Mouse (Mus musculus): ENCODE data around the gene Birc6. TPM values are rescaled to one million over a fixed set of nuclear protein-coding genes. Genes with fewer than 3 reads are reported as not detected.

Birc6 gene
- total RNA-seq (2014; fragmentation: Nextera tagmentation) = 147 and 149 TPM in 2 replicates
- total RNA-seq (2017) = 159 and 167 TPM in 2 replicates

GRCm38 (mm10) chr17:74527729-74528607 lies at the start of gene Birc6:
Gene Birc6, plus strand, starts transcription at chr17:74528295.
- ATAC-seq (replicated peaks; ENCODE audit: low FRiP score, low TSS enrichment, poor library complexity, severe bottlenecking) = peak; percentile 92

GRCm38 (mm10) chr17:74480361-74481069 lies 47.6 kb upstream of the Birc6 start:
- no peak for ATAC-seq (replicated peaks; ENCODE audit: low FRiP score, low TSS enrichment, poor library complexity, severe bottlenecking)

GRCm38 (mm10) chr17:74489024-74489900 lies 38.8 kb upstream of the Birc6 start, which contains the start of gene Yipf4:
Gene Yipf4, plus strand, starts transcription at chr17:74489493.
- peak; percentile 98 for ATAC-seq (replicated peaks; ENCODE audit: low FRiP score, low TSS enrichment, poor library complexity, severe bottlenecking)

- no peak for ATAC-seq (replicated peaks; ENCODE audit: low FRiP score, low TSS enrichment, poor library complexity, severe bottlenecking)
These were observed 38.2 kb upstream of the Birc6 start for GRCm38 (mm10) chr17:74489901-74490220.

- ATAC-seq (replicated peaks; ENCODE audit: low FRiP score, low TSS enrichment, poor library complexity, severe bottlenecking) = peak; percentile 77
These were observed 36.5 kb upstream of the Birc6 start for GRCm38 (mm10) chr17:74491565-74491964.

GRCm38 (mm10) chr17:74500204-74500603 lies 27.9 kb upstream of the Birc6 start:
- ATAC-seq (replicated peaks; ENCODE audit: low FRiP score, low TSS enrichment, poor library complexity, severe bottlenecking) = no peak

GRCm38 (mm10) chr17:74501085-74501484 lies 27.0 kb upstream of the Birc6 start:
- ATAC-seq (replicated peaks; ENCODE audit: low FRiP score, low TSS enrichment, poor library complexity, severe bottlenecking) = no peak

- ATAC-seq (replicated peaks; ENCODE audit: low FRiP score, low TSS enrichment, poor library complexity, severe bottlenecking) = no peak
These were observed 20.2 kb upstream of the Birc6 start for GRCm38 (mm10) chr17:74507934-74508333.

- peak; percentile 65; the same call in 1 of the 2 replicates for ATAC-seq (replicated peaks; ENCODE audit: low FRiP score, low TSS enrichment, poor library complexity, severe bottlenecking)
These were observed 19.5 kb upstream of the Birc6 start for GRCm38 (mm10) chr17:74508600-74508999.

- ATAC-seq (replicated peaks; ENCODE audit: low FRiP score, low TSS enrichment, poor library complexity, severe bottlenecking) = no peak
These were observed 15.8 kb upstream of the Birc6 start for GRCm38 (mm10) chr17:74512308-74512707.

GRCm38 (mm10) chr17:74522797-74523723 lies 5.0 kb upstream of the Birc6 start:
- no peak for ATAC-seq (replicated peaks; ENCODE audit: low FRiP score, low TSS enrichment, poor library complexity, severe bottlenecking)

- ATAC-seq (replicated peaks; ENCODE audit: low FRiP score, low TSS enrichment, poor library complexity, severe bottlenecking) = no peak
These were observed 2.0 kb upstream of the Birc6 start for GRCm38 (mm10) chr17:74526117-74526516.

- ATAC-seq (replicated peaks; ENCODE audit: low FRiP score, low TSS enrichment, poor library complexity, severe bottlenecking) = no peak
These were observed 1.1 kb upstream of the Birc6 start for GRCm38 (mm10) chr17:74526806-74527653.

- peak; percentile 9; the same call in 1 of the 2 replicates for ATAC-seq (replicated peaks; ENCODE audit: low FRiP score, low TSS enrichment, poor library complexity, severe bottlenecking)
These were observed 795 bp downstream of the Birc6 start for GRCm38 (mm10) chr17:74528648-74529532.

- no peak for ATAC-seq (replicated peaks; ENCODE audit: low FRiP score, low TSS enrichment, poor library complexity, severe bottlenecking)
These were observed 1.4 kb downstream of the Birc6 start for GRCm38 (mm10) chr17:74529533-74529824.

GRCm38 (mm10) chr17:74534971-74535370 lies 6.9 kb downstream of the Birc6 start:
- no peak for ATAC-seq (replicated peaks; ENCODE audit: low FRiP score, low TSS enrichment, poor library complexity, severe bottlenecking)

- ATAC-seq (replicated peaks; ENCODE audit: low FRiP score, low TSS enrichment, poor library complexity, severe bottlenecking) = no peak
These were observed 9.4 kb downstream of the Birc6 start for GRCm38 (mm10) chr17:74537526-74537925.

Measured in megakaryocyte-erythroid progenitor cell, adult 5-6 weeks (primary cell).